Mouse (Mus musculus) embryonic fibroblast, embryonic 13.5 days (primary cell): Measurements from ENCODE around the gene Syf2. TPM values are rescaled to one million over a fixed set of nuclear protein-coding genes. Genes with fewer than 3 reads are reported as not detected.

ENCODE experiments used
- H3K27ac ChIP-seq: 2 replicates; pipeline ENCODE4 v1.5.1; 2012; ENCODE audit warnings: low read length, control low read depth, inconsistent platforms; ENCODE audit not compliant: insufficient read depth
- H3K4me1 ChIP-seq: 2 replicates; pipeline ENCODE4 v1.6.1; 2011; ENCODE audit warnings: low read length; ENCODE audit not compliant: control insufficient read depth, insufficient read depth
- H3K4me3 ChIP-seq: 2 replicates; pipeline ENCODE4 v1.5.1; 2011; ENCODE audit warnings: mild to moderate bottlenecking, control low read depth, low read length; ENCODE audit not compliant: insufficient read depth
- CTCF ChIP-seq: IDR thresholded peaks from 2 replicates; pipeline ENCODE4 v1.5.1; 2011; ENCODE audit warnings: mild to moderate bottlenecking, control low read depth, low read length, moderate library complexity, borderline replicate concordance; ENCODE audit not compliant: insufficient read depth
- POLR2A ChIP-seq: IDR thresholded peaks from 2 replicates; pipeline ENCODE4 v1.6.1; 2011; ENCODE audit warnings: low read depth, mild to moderate bottlenecking, control low read depth, low read length, moderate library complexity
- polyA plus RNA-seq: library from polyadenylated mRNA; stranded (reverse); fragments of >200 nt; gene quantifications from 2 replicates; pipeline ENCODE4 v1.2.4, GENCODE M21; 2011; ENCODE audit warnings: low read depth; ENCODE audit not compliant: missing spikeins, insufficient read length

Syf2 gene
- polyA plus RNA-seq, 1 experiment = 48.8 TPM

DNA sequence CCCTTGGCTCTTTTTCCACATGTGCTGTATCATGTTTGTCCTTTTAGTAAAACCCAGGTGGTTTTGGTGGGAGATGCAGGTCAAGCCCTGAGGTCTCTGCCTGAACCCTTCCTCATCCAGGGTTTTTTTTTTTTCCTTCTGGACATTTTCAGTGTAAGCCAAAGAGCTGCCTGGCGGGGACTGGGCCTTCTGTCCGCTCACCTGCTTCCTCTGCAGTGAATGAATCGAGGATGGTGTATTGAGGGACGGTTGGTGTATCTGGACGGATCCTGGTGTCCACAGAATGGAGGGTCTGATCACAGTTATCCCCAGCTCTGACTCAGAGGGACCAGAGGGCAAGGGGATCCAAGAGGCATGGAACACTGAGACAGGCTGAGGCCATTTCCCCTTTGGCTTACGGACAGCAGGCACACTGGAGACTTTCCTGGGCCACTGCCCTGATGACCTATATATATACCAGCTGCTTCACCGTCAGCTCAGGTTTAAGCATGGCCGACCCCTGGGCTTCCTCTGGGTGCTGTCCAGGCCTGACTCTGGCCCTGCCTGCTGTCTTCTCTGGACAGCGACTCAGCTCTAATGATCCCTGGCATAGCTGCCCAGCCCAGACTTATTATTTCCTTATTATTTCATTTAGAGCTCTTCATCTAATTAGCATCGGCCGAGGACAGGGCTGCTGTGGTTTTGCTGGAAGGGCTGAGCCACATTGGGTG, 55.1 kb downstream of the Syf2 start:
- Histone ChIP-seq H3K27ac (peak overlapping the region; percentile 19; the same call in 1 of the 2 replicates), H3K4me3 (no peak overlapping the region), H3K4me1 (no peaks in the 10 kb centered on the region; the same call in 1 of the 2 replicates)
- no peak for TF ChIP-seq CTCF
- no peak for TF ChIP-seq POLR2A

- Histone ChIP-seq H3K4me1 (no peaks in the 10 kb centered on the region; the same call in 1 of the 2 replicates), H3K4me3 (no peak overlapping the region), H3K27ac (no peak overlapping the region; the same call in 1 of the 2 replicates)
- no peak for TF ChIP-seq CTCF
- TF ChIP-seq POLR2A = no peak
Observed at GRCm38 (mm10) chr4:134986336-134986635, 55.6 kb downstream of the Syf2 start.

DNA sequence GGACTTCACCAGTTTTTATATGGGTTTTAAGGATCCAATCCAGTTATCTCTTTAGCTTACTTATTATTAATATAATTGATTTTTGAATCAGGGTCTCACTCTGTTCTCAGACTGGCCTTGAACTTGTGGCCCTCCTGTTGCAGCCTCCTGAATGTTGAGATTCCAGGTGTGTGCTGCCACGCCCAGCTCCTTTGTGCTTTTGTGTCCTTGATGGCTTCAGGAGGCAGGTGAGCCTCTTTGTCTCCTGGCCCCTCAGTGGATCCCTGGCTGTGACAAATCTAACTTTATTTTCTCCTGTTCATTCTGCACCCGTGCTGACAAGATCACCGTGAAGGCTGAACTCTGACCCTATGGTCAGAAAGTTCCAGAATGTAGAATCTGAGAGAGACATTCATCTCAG, 56.3 kb downstream of the Syf2 start:
- Histone ChIP-seq H3K4me3 (no peak overlapping the region), H3K27ac (no peak overlapping the region), H3K4me1 (no peaks in the 10 kb centered on the region; the same call in 1 of the 2 replicates)
- no peak for TF ChIP-seq POLR2A
- no peak for TF ChIP-seq CTCF

Other genes with a start within 250 kb of the Syf2 start
- gene Man1c1, start 226.6 kb upstream of the Syf2 start, polyA plus RNA-seq = 23.4 and 26.7 TPM in 2 replicates
- 13.3 and 16.5 TPM in 2 replicates for gene Ldlrap1, start 162.9 kb upstream of the Syf2 start, polyA plus RNA-seq
- gene Maco1, start 77.6 kb upstream of the Syf2 start, polyA plus RNA-seq = 38.6 and 42.3 TPM in 2 replicates
- gene Rhd, start 66.4 kb upstream of the Syf2 start, polyA plus RNA-seq = 0.51 and 0.72 TPM in 2 replicates
- 156 and 191 TPM in 2 replicates for gene Tmem50a, start 15.9 kb upstream of the Syf2 start, polyA plus RNA-seq
- gene Rsrp1, start 7.3 kb upstream of the Syf2 start, polyA plus RNA-seq = 257 and 312 TPM in 2 replicates
- gene Runx3, start 189.8 kb downstream of the Syf2 start, polyA plus RNA-seq = 4.4 and 8.2 TPM in 2 replicates